Mouse (Mus musculus): ENCODE results near the gene Hcrt. TPM values are rescaled to one million over a fixed set of nuclear protein-coding genes. Genes with fewer than 3 reads are reported as not detected.

Hcrt gene
- polyA plus RNA-seq, 1 experiment from 2014 or later, result not detected

DNA sequence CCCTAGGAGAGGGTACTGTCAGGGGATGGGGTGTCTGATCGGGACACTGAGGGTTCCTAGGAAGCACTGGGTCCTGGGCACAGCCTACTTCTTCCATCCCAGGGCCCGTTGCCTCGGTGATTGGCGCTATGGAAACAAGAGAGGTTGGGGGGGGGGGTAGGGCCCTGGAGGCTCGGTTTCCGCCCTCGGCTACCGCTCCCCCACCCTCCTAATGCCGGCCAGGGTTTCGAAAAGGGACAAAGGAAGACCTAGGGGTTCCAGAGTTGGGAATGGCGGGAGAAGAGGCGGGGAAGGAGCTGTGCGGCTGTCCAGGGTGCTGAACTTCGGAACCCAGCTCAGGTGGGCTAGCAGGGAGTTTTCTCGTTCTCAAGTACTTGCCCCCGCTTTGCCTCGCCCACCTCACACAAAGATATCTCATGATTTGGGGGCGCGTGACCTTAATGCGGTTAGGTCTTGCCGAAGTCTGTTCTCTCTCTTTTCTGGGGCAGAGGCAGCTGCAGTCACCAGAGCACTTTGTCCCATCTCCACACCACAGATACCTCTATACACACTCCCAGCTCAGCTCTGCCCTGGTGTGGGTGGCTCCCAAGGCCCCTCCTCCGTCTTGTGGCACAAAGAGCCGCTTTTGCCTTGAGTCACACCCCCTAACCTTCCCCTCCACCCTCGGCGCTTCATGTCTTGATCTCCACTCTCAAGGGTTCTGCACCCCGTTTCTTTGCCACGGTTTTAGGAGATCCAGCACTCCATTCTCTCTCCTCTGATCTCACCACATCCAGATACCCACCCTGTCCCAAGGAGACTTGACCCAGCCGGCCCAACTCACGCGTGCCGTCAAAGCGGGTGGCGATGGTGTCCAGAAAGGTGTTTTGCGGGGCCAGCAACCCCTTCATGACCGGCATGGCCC is 3.8 kb downstream of the Hcrt start:
- Histone ChIP-seq H3K4me3 (replicated peaks; ENCODE audit: low read depth, low read length) (peak overlapping the region; percentile 15), H3K27me3 (ENCODE audit: insufficient read depth, low read length) (peaks cover 8% of the 10 kb centered on the region), H3K4me1 (replicated peaks; ENCODE audit: insufficient read depth, low read length) (peaks cover 7% of the 10 kb centered on the region; the same call in 1 of the 2 replicates), H3K4me2 (ENCODE audit: low read length) (peak overlapping the region; percentile 48), H3K27ac (no peak overlapping the region), H3K36me3 (ENCODE audit: insufficient read depth, low read length) (no peaks in the 10 kb centered on the region), H3K9me3 (replicated peaks; ENCODE audit: low read length) (no peaks in the 10 kb centered on the region), H3K9ac (ENCODE audit: low read depth, low read length) (no peak overlapping the region)
- no peak for TF ChIP-seq CTCF (IDR thresholded peaks at IDR 0.05; ENCODE audit: low read depth)
- no peak for ATAC-seq (replicated peaks; ENCODE audit: low FRiP score, low read depth)
- DNase-seq (ENCODE audit: low spot score), result peak; percentile 77
- WGBS, result 2% methylated on average over 35 of the region's 35 CpGs

- WGBS, result 87% methylated on average over 12 of the region's 12 CpGs
- Histone ChIP-seq H3K4me2 (ENCODE audit: low read length) (no peak overlapping the region), H3K9me3 (replicated peaks; ENCODE audit: low read length) (no peaks in the 10 kb centered on the region), H3K4me3 (replicated peaks; ENCODE audit: low read depth, low read length) (no peak overlapping the region), H3K9ac (ENCODE audit: low read depth, low read length) (no peak overlapping the region), H3K27me3 (ENCODE audit: insufficient read depth, low read length) (peaks cover 8% of the 10 kb centered on the region), H3K36me3 (ENCODE audit: insufficient read depth, low read length) (no peaks in the 10 kb centered on the region), H3K4me1 (replicated peaks; ENCODE audit: insufficient read depth, low read length) (peaks cover 7% of the 10 kb centered on the region; the same call in 1 of the 2 replicates), H3K27ac (no peak overlapping the region)
- DNase-seq (ENCODE audit: low spot score) (no peak), ATAC-seq (replicated peaks; ENCODE audit: low FRiP score, low read depth) (no peak)
- no peak for TF ChIP-seq CTCF (IDR thresholded peaks at IDR 0.05; ENCODE audit: low read depth)
Measured at GRCm38 (mm10) chr11:100757566-100757965, 5.2 kb downstream of the Hcrt start.

GRCm38 (mm10) chr11:100756476-100756875 is 6.3 kb downstream of the Hcrt start:
- DNase-seq (ENCODE audit: low spot score) (no peak), ATAC-seq (replicated peaks; ENCODE audit: low FRiP score, low read depth) (no peak)
- Histone ChIP-seq H3K4me1 (replicated peaks; ENCODE audit: insufficient read depth, low read length) (peaks cover 7% of the 10 kb centered on the region; the same call in 1 of the 2 replicates), H3K4me2 (ENCODE audit: low read length) (no peak overlapping the region), H3K4me3 (replicated peaks; ENCODE audit: low read depth, low read length) (no peak overlapping the region), H3K27me3 (ENCODE audit: insufficient read depth, low read length) (peaks cover 8% of the 10 kb centered on the region), H3K9me3 (replicated peaks; ENCODE audit: low read length) (no peaks in the 10 kb centered on the region), H3K27ac (no peak overlapping the region), H3K36me3 (ENCODE audit: insufficient read depth, low read length) (no peaks in the 10 kb centered on the region), H3K9ac (ENCODE audit: low read depth, low read length) (no peak overlapping the region)
- no peak for TF ChIP-seq CTCF (IDR thresholded peaks at IDR 0.05; ENCODE audit: low read depth)
- 67% methylated on average over 6 of the region's 6 CpGs for WGBS

GRCm38 (mm10) chr11:100754693-100755057 is 8.1 kb downstream of the Hcrt start:
- TF ChIP-seq CTCF (IDR thresholded peaks at IDR 0.05; ENCODE audit: low read depth), result no peak
- no peak for ATAC-seq (replicated peaks; ENCODE audit: low FRiP score, low read depth)
- 93% methylated on average over 3 of the region's 3 CpGs for WGBS

GRCm38 (mm10) chr11:100754021-100754692 is 8.6 kb downstream of the Hcrt start:
- Histone ChIP-seq H3K27ac (no peak overlapping the region), H3K27me3 (ENCODE audit: insufficient read depth, low read length) (0 out of 2 replicates have a peak, but pooled peaks cover 2% of the 10 kb centered on the region), H3K9ac (ENCODE audit: low read depth, low read length) (no peak overlapping the region), H3K9me3 (replicated peaks; ENCODE audit: low read length) (no peaks in the 10 kb centered on the region), H3K4me3 (replicated peaks; ENCODE audit: low read depth, low read length) (no peak overlapping the region), H3K4me2 (ENCODE audit: low read length) (no peak overlapping the region), H3K36me3 (ENCODE audit: insufficient read depth, low read length) (no peaks in the 10 kb centered on the region), H3K4me1 (replicated peaks; ENCODE audit: insufficient read depth, low read length) (no peaks in the 10 kb centered on the region)
- WGBS, result 80% methylated on average over 10 of the region's 12 CpGs
- DNase-seq (ENCODE audit: low spot score) (no peak), ATAC-seq (replicated peaks; ENCODE audit: low FRiP score, low read depth) (no peak)
- TF ChIP-seq CTCF (IDR thresholded peaks at IDR 0.05; ENCODE audit: low read depth), result no peak

More at GRCm38 (mm10) chr11:100754693-100755057, 8.1 kb downstream of the Hcrt start:
- no peak overlapping the region for H3K9ac ChIP-seq (ENCODE audit: low read depth, low read length)
- H3K4me2 ChIP-seq (ENCODE audit: low read length), result no peak overlapping the region
- no peaks in the 10 kb centered on the region for H3K9me3 ChIP-seq (replicated peaks; ENCODE audit: low read length)
- H3K27me3 ChIP-seq (ENCODE audit: insufficient read depth, low read length), result peaks cover 7% of the 10 kb centered on the region
- no peak overlapping the region for H3K4me3 ChIP-seq (replicated peaks; ENCODE audit: low read depth, low read length)
- no peak for DNase-seq (ENCODE audit: low spot score)
- no peaks in the 10 kb centered on the region for H3K36me3 ChIP-seq (ENCODE audit: insufficient read depth, low read length)
- peaks cover 4% of the 10 kb centered on the region; the same call in 1 of the 2 replicates for H3K4me1 ChIP-seq (replicated peaks; ENCODE audit: insufficient read depth, low read length)
- no peak overlapping the region for H3K27ac ChIP-seq

DNA sequence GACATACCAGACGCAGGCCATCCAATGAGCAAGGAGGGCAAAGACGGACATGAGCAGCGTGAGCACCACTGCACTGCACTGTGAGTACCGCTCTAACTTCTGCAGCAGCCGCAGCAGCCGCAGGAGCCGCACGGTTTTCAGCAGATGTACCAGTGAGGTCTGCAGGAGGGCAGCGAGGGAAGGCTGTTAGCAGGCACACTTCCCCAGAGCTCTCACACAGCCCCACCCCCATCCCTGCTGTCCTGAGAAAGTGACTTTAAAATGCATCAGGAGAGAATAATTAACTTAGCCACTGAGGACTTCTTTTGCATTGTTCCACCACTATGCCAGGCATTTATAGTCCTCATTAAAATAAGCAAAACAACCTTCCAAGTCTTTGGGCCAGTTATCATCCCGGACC is 10.4 kb downstream of the Hcrt start:
- Histone ChIP-seq H3K27ac (no peak overlapping the region), H3K4me2 (ENCODE audit: low read length) (no peak overlapping the region), H3K4me3 (replicated peaks; ENCODE audit: low read depth, low read length) (no peak overlapping the region), H3K9me3 (replicated peaks; ENCODE audit: low read length) (no peaks in the 10 kb centered on the region), H3K4me1 (replicated peaks; ENCODE audit: insufficient read depth, low read length) (no peaks in the 10 kb centered on the region), H3K27me3 (ENCODE audit: insufficient read depth, low read length) (no peaks in the 10 kb centered on the region), H3K36me3 (ENCODE audit: insufficient read depth, low read length) (no peaks in the 10 kb centered on the region), H3K9ac (ENCODE audit: low read depth, low read length) (no peak overlapping the region)
- WGBS, result 23% methylated on average over 10 of the region's 10 CpGs
- ATAC-seq (replicated peaks; ENCODE audit: low FRiP score, low read depth), result no peak
- no peak for DNase-seq (ENCODE audit: low spot score)
- no peak for TF ChIP-seq CTCF (IDR thresholded peaks at IDR 0.05; ENCODE audit: low read depth)
